Mouse (Mus musculus) gastrocnemius, adult 18-20 months (tissue): ENCODE measurements around the gene Krt5. TPM values are rescaled to one million over a fixed set of nuclear protein-coding genes. Genes with fewer than 3 reads are reported as not detected.

Experiments
- microRNA-seq: library from miRNA; unstranded; fragments of <30 nt; microRNA quantifications from one replicate; pipeline ENCODE4 v1.2.0, GENCODE M21; 2021
- total RNA-seq, 2 experiments: library from RNA; stranded (reverse); gene quantifications; 2 replicates each; pipeline ENCODE4 v1.2.3; 2021

Gene Krt5
- total RNA-seq, 2 experiments from 2014 or later, result 0.09 TPM; not detected in 1

Small RNA genes within 50 kb of the gene (microRNA-seq; reads per million reads assigned to microRNA genes)
- gene Gm44323 (not detected), gene Gm44342 (not detected), gene Gm44383 (not detected)

Other genes with a start within 250 kb of the Krt5 start
- gene Krt81, start 249.1 kb downstream of the Krt5 start, total RNA-seq, result not detected
- gene Krt86, start 239.4 kb downstream of the Krt5 start, total RNA-seq, result not detected
- gene Krt83, start 221.4 kb downstream of the Krt5 start, total RNA-seq, result not detected
- not detected for gene Gm49425, start 195.6 kb downstream of the Krt5 start, total RNA-seq
- gene Krt84, start 180.1 kb downstream of the Krt5 start, total RNA-seq, result not detected
- gene Krt82, start 162.2 kb downstream of the Krt5 start, total RNA-seq, result not detected
- gene Krt90, start 149.9 kb downstream of the Krt5 start, total RNA-seq, result not detected
- not detected for gene Krt75, start 139.0 kb downstream of the Krt5 start, total RNA-seq
- not detected for gene Gm5414, start 84.7 kb downstream of the Krt5 start, total RNA-seq
- gene Gm5478, start 65.5 kb downstream of the Krt5 start, total RNA-seq, result not detected
- gene Krt6b, start 32.6 kb downstream of the Krt5 start, total RNA-seq, result not detected
- gene Krt6a, start 18.6 kb downstream of the Krt5 start, total RNA-seq, result not detected
- gene Krt71, start 30.2 kb upstream of the Krt5 start, total RNA-seq, result under 1 TPM in 1 of 2 experiments, not detected in 1; 0.14 TPM
- gene Krt72, start 73.6 kb upstream of the Krt5 start, total RNA-seq, result not detected
- not detected for gene Krt73, start 89.4 kb upstream of the Krt5 start, total RNA-seq
- gene Krt2, start 105.3 kb upstream of the Krt5 start, total RNA-seq, result not detected
- not detected for gene Krt1, start 137.9 kb upstream of the Krt5 start, total RNA-seq
- gene Krt77, start 156.8 kb upstream of the Krt5 start, total RNA-seq, result not detected
- gene Krt76, start 180.0 kb upstream of the Krt5 start, total RNA-seq, result not detected
- not detected for gene Krt4, start 211.8 kb upstream of the Krt5 start, total RNA-seq
- under 1 TPM in 1 of 2 experiments, not detected in 1; 0.28 TPM for gene Krt79, start 227.4 kb upstream of the Krt5 start, total RNA-seq
- not detected for gene Krt78, start 241.4 kb upstream of the Krt5 start, total RNA-seq